Mouse (Mus musculus) intestine, embryonic 14.5 days (tissue): ENCODE data around the gene Morc2b. TPM values are rescaled to one million over a fixed set of nuclear protein-coding genes. Genes with fewer than 3 reads are reported as not detected.
"Not testable (repeated sequence)": the region's sequence is repeated elsewhere in the genome, so short reads cannot be mapped to it uniquely, and the experiment has no call there.

ENCODE experiments used
- ATAC-seq: fragments of 200-750 bp; cut with Nextera tagmentation; replicated peaks from 2 replicates; pipeline ENCODE4 v1.8.0; 2017; ENCODE audit warnings: low read depth, moderate number of reproducible peaks, moderate TSS enrichment, moderate library complexity; ENCODE audit not compliant: low FRiP score, low TSS enrichment
- DNase-seq: peaks from one replicate; pipeline ENCODE4 v3.0.0-alpha.2; 2018; ENCODE audit warnings: low spot score
- H3K27ac ChIP-seq: fragments of 300-500 bp; sonication (generic); 2 replicates; pipeline ENCODE4 v1.5.1; 2014; ENCODE audit warnings: low read depth, mild to moderate bottlenecking, control low read depth
- H3K27me3 ChIP-seq: fragments of 300-500 bp; sonication (generic); replicated peaks from 2 replicates; pipeline ENCODE4 v1.6.1; 2014; ENCODE audit warnings: low read length, control low read depth; ENCODE audit not compliant: control insufficient read depth, insufficient read depth
- H3K36me3 ChIP-seq: fragments of 300-500 bp; sonication (generic); 2 replicates; pipeline ENCODE4 v1.6.1; 2014; ENCODE audit warnings: low read length, control low read depth; ENCODE audit not compliant: control insufficient read depth, insufficient read depth
- H3K4me1 ChIP-seq: fragments of 300-500 bp; sonication (generic); replicated peaks from 2 replicates; pipeline ENCODE4 v1.6.1; 2014; ENCODE audit warnings: low read length, control low read depth, mixed read lengths; ENCODE audit not compliant: control insufficient read depth, insufficient read depth
- H3K4me2 ChIP-seq: fragments of 300-500 bp; sonication (generic); 2 replicates; pipeline ENCODE4 v1.6.1; 2014; ENCODE audit warnings: low read length
- H3K4me3 ChIP-seq: fragments of 300-500 bp; sonication (generic); 2 replicates; pipeline ENCODE4 v1.5.1; 2014; ENCODE audit warnings: low read depth, low read length, control low read depth, mixed read lengths
- H3K9ac ChIP-seq: fragments of 300-500 bp; sonication (generic); 2 replicates; pipeline ENCODE4 v1.6.1; 2014; ENCODE audit warnings: mild to moderate bottlenecking, low read length
- H3K9me3 ChIP-seq: fragments of 300-500 bp; sonication (generic); 2 replicates; pipeline ENCODE4 v1.6.1; 2016; ENCODE audit warnings: low read length, control low read depth; ENCODE audit not compliant: control insufficient read depth
- WGBS: fragments of 180-500 bp; shearing (Covaris S2); extraction: QIAGEN DNeasy Blood & Tissue Kit; methylation state at CpG from one replicate; pipeline ENCODE4 v1.1.7; 2014; 5-methylcytosine and 5-hydroxymethylcytosine counted together
- polyA plus RNA-seq: library from polyadenylated mRNA; unstranded; fragments of >200 nt; fragmentation: Nextera tagmentation; extraction: Ambion mirVana; gene quantifications from 2 replicates; pipeline ENCODE4 v1.2.1, GENCODE M21; 2014

Morc2b gene
- polyA plus RNA-seq, result not detected in 2 replicates

DNA sequence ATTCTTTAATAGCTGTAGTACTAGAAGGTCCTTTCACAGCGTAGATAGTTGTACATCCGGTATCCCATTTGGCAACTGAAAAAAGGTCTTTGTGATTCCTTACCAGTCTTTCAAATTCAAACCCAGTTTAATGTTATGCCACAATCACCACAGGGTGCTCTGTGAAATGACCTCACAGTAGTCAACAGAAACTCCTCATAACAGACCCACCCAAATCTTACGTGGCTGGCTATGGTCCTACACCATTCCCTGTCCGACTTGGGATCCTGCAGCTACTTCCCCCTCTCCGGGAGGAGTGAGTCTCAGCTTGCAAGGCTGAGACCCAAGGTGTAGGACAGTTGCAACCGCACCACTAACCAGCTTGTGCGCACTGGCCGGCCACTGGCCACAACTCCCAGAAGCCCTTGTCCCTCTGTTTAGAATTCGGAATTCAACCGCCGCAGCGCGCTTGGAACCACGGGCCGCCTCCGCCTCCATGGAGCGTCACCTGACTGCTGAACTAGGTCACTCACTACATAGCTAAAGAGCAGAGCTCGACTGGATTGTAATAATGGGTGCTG, at the start of gene Morc2b:
TSS of gene Morc2b (minus strand) at position 423 of the 560 bp plus-strand sequence.
- Histone ChIP-seq H3K4me1 (no peaks in the 10 kb centered on the region), H3K4me2 (no peak within 1 kb of the TSS), H3K9me3 (no peaks in the 10 kb centered on the region), H3K9ac (no peak within 1 kb of the TSS), H3K27me3 (no peaks in the 10 kb centered on the region), H3K27ac (no peak within 1 kb of the TSS), H3K4me3 (no peak within 1 kb of the TSS), H3K36me3 (no peaks in the 10 kb centered on the region)
- no peak for ATAC-seq
- WGBS, result 74% methylated on average over 18 of the region's 18 CpGs
- no peak for DNase-seq

DNA sequence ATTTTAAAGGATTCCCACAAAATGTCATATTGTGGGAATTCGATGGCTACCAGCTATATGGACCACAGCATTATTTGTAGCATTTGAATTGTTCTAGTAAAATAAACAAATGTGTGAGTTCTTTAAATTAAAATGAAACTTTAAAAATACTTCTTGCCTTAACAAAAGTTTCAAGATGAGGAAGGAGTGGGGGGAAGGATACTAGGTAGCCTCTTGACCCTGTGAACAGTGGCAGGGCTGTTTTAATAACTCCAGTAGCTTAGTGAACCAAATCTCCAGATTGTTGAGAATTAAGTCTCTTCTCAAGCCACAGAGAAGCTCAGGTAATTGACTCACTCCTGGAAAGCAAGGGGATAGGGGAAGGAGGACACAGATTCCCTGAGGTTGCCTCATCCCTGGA, 28.7 kb upstream of the Morc2b start, which contains the start of gene Olfr55:
TSS of gene Olfr55 (plus strand) at position 301 of the 400 bp plus-strand sequence.
- 73% methylated on average over 1 of the region's 1 CpGs for WGBS
- not testable (repeated sequence) for H3K4me1 ChIP-seq, H3K4me2 ChIP-seq, DNase-seq, H3K4me3 ChIP-seq, ATAC-seq, H3K27me3 ChIP-seq, H3K36me3 ChIP-seq, H3K27ac ChIP-seq, H3K9ac ChIP-seq, H3K9me3 ChIP-seq

DNA sequence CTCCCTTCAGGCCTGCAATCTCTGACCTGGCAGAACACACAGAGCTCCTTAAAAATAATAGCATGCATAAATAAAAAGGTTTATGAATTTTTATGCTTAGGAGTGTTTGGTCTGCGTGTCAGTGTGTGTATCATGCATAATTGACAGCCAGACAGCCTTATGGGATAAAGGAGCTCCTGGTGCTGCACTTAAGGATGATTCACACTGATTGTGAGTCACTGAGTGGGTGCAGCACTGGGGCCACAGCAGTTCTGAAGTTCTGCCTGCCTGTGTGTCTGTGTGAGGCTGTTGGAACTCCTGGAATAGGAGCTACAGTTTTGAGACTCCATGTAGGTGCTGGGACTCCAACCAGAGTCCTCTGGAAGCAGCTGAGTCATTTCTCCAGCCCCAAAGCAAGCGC, 13.2 kb downstream of the Morc2b start:
- DNase-seq (no peak), ATAC-seq (no peak)
- Histone ChIP-seq H3K27ac (no peak overlapping the region), H3K9me3 (no peaks in the 10 kb centered on the region), H3K36me3 (no peaks in the 10 kb centered on the region), H3K4me1 (no peaks in the 10 kb centered on the region), H3K4me2 (no peak overlapping the region), H3K27me3 (no peaks in the 10 kb centered on the region), H3K4me3 (no peak overlapping the region), H3K9ac (no peak overlapping the region)
- 55% methylated on average over 2 of the region's 2 CpGs for WGBS

DNA sequence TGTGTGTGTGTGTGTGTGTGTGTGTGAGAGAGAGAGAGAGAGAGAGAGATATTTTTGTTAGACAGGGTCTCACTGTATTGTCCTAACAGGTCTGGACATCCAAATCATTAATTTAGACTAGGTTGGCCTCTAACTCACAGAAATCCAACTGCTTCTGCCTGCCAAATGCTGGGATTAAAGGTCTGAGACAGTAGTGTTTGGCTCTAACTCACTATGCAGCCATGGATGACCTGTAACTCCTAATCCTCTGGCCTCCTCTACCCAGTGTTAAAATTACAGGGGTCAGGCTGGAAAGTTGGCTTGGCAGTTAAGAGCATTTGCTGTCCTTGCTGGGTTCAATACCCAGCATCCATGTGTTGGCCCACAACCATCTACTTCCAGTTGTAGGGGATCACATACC, 14.9 kb downstream of the Morc2b start:
- no peak overlapping the region for H3K4me2 ChIP-seq
- no peaks in the 10 kb centered on the region for H3K27me3 ChIP-seq
- no peaks in the 10 kb centered on the region for H3K36me3 ChIP-seq
- no peak overlapping the region for H3K9ac ChIP-seq
- DNase-seq (no peak), ATAC-seq (no peak)
- H3K27ac ChIP-seq, result no peak overlapping the region
- H3K4me3 ChIP-seq, result no peak overlapping the region
- H3K9me3 ChIP-seq, result no peaks in the 10 kb centered on the region
- no peaks in the 10 kb centered on the region for H3K4me1 ChIP-seq

DNA sequence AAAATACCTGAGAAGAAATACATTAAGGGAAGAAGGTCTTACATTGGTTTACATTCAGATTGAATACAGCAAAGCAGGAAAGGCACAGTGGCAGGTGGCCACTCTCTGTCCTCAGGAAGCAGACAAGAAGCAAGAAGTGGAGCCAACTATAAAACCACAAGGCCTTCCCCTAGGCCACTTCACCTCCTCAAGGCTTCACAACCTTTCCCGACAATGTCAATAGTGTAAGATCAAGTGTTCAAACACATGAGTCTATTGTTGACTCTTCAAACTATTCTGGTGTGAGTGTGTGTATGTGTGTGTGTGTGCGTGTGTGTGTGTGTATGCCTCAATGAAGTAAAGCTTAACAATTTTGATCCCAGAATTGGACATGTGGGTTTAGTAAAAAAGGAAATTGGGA, 42.1 kb downstream of the Morc2b start:
- Histone ChIP-seq H3K9ac (no peak overlapping the region), H3K36me3 (no peaks in the 10 kb centered on the region), H3K4me3 (no peak overlapping the region), H3K4me1 (peaks cover 6% of the 10 kb centered on the region; the same call in 1 of the 2 replicates), H3K27me3 (no peaks in the 10 kb centered on the region), H3K4me2 (no peak overlapping the region), H3K27ac (no peak overlapping the region), H3K9me3 (no peaks in the 10 kb centered on the region)
- no peak for ATAC-seq
- DNase-seq, result no peak
- 89% methylated on average over 2 of the region's 2 CpGs for WGBS

DNA sequence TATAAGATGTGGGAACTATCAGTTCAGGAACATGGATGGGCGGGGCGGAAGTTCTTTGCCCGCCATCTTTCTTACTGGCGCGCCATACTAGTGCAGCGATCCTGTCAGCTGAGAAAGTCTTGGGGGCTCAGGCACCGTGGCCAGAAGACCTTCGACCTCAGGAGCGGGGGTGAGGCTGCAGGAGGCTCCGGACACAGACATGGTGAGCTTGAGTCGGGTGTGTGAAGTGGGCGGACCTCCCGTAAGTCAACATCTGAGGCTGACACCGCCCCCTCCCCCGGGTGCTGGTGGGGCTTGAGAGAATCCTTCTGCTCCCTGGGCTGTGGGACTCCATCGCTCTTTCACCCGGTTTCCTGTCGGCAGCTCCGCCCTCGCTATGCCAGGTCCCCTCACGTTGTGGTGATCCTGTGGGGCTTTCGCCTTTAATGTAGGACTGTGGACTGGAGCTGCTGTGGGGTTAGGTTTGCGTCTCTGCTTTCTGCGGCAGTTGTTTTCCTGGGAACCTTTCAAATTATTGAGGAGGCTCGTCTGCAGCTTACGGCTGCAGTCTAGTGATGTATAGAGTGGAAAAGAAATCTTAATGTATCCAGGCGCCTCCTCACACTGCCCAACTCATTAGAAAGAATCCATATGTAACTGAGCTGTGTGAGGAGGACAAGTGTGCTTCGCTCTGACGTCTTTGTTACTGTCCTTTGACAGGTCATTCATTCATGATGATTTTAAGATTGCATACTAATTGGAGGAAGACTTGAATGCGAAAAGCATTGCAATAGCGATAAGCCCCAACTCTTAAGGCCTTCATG, 46.9 kb downstream of the Morc2b start:
- H3K4me3 ChIP-seq, result peak overlapping the region; percentile 74
- ATAC-seq (peak; percentile 69), DNase-seq (peak; percentile 92)
- H3K36me3 ChIP-seq, result no peaks in the 10 kb centered on the region
- WGBS, result 2% methylated on average over 31 of the region's 31 CpGs
- H3K27me3 ChIP-seq, result no peaks in the 10 kb centered on the region
- H3K4me2 ChIP-seq, result peak overlapping the region; percentile 59
- peaks cover 13% of the 10 kb centered on the region; the same call in 1 of the 2 replicates for H3K4me1 ChIP-seq
- H3K9ac ChIP-seq, result peak overlapping the region; percentile 69
- H3K9me3 ChIP-seq, result no peaks in the 10 kb centered on the region
- H3K27ac ChIP-seq, result peak overlapping the region; percentile 89

DNA sequence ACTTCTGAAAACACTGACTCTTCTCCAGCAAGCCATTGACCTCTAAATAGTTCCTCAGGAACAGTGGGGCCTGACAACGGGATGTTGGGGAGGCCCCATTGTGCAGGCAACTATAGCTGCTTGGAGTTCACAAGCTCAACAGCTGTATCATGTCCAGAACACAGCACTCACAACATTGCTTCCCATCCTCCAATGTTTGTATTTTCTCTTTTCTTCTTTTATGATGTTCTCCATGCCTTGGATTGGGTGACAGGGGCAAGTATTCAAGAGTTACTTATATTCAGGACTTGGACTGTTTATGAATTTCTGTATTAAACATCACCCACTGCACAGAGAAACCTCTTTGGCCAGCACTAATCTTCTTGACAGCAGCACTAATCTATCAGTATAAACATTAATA, 47.9 kb downstream of the Morc2b start:
- Histone ChIP-seq H3K4me2 (peak overlapping the region; percentile 59; the same call in 1 of the 2 replicates), H3K4me3 (no peak overlapping the region), H3K4me1 (peaks cover 13% of the 10 kb centered on the region; the same call in 1 of the 2 replicates), H3K27ac (0 out of 2 replicates have a peak overlapping the region, but pooled peaks have one; percentile 89), H3K27me3 (no peaks in the 10 kb centered on the region), H3K9me3 (no peaks in the 10 kb centered on the region), H3K36me3 (no peaks in the 10 kb centered on the region), H3K9ac (no peak overlapping the region)
- 74% methylated on average over 1 of the region's 1 CpGs for WGBS
- no peak for DNase-seq
- no peak for ATAC-seq

DNA sequence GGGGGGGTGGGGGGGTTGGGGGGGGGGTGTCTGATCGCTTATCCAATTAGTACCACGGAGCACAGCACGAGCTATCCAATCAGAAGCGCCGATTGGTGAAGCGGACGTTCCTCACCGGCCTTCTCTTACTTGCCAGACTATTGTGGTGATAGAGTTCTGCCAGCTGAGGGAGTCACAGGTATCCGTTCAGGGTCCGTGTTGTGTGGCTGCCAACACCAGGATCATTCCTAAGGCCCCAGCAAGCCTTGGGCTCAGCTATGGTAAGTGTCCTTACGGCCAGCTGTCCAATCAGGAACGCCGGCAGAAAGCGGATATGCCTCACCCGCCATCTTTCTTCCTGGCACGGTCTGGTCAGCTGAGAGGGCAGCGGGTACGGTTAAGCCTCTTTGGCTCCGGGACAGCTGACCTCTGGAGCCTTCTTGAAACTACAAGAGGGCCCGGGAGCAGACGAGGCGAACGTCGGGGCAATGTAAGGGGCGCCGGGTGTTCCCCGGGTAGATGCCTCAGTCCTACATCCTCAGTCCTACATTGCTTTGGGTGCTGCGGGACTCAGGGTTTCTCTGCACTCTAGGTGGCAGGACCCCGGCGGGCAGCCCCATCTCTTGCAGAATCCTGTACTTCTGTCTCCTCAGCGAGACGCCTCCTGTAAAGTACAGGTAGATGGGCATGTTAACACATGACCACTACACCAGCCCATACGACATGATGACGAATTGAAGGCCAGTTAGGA, 50.1 kb downstream of the Morc2b start, which contains the start of gene Zfp563:
TSS of gene Zfp563 (plus strand) at position 91 of the 730 bp plus-strand sequence.
- Histone ChIP-seq H3K9me3 (no peaks in the 10 kb centered on the region), H3K27me3 (no peaks in the 10 kb centered on the region), H3K27ac (peak within 1 kb of the TSS; percentile 87), H3K4me2 (peak within 1 kb of the TSS; percentile 74), H3K4me3 (peak within 1 kb of the TSS; percentile 74), H3K4me1 (peaks cover 13% of the 10 kb centered on the region; the same call in 1 of the 2 replicates), H3K9ac (peak within 1 kb of the TSS; percentile 68), H3K36me3 (no peaks in the 10 kb centered on the region)
- ATAC-seq, result peak; percentile 89
- WGBS, result 3% methylated on average over 34 of the region's 34 CpGs
- peak; percentile 94 for DNase-seq
